Mouse (Mus musculus): ENCODE results near the gene Slc4a3. TPM values are rescaled to one million over a fixed set of nuclear protein-coding genes. Genes with fewer than 3 reads are reported as not detected.

Gene Slc4a3
- polyA plus RNA-seq, 1 experiment from 2014 or later, result 9.3 TPM

- no peaks in the 10 kb centered on the region for H3K36me3 ChIP-seq (ENCODE audit: control insufficient read depth, insufficient read depth, low read length)
- no peak for ATAC-seq (ENCODE audit: insufficient number of reproducible peaks, low FRiP score, low TSS enrichment, low read depth)
- no peak overlapping the region for H3K27ac ChIP-seq (replicated peaks; ENCODE audit: low read depth, low read length)
- H3K4me3 ChIP-seq (ENCODE audit: low read depth, low read length), result no peak overlapping the region
- H3K27me3 ChIP-seq (ENCODE audit: control insufficient read depth, insufficient read depth, low read length), result no peaks in the 10 kb centered on the region
- H3K4me1 ChIP-seq (ENCODE audit: control insufficient read depth, insufficient read depth, low read length), result no peaks in the 10 kb centered on the region
- no peaks in the 10 kb centered on the region for H3K9me3 ChIP-seq (ENCODE audit: control insufficient read depth, low read length)
- H3K9ac ChIP-seq (ENCODE audit: low read length), result no peak overlapping the region
- H3K4me2 ChIP-seq (ENCODE audit: low read depth, severe bottlenecking), result no peak overlapping the region
- DNase-seq (ENCODE audit: low spot score), result no peak
- 94% methylated on average over 7 of the region's 7 CpGs for WGBS
Observed at GRCm38 (mm10) chr1:75573715-75574114, 27.6 kb downstream of the Slc4a3 start.

- H3K4me1 ChIP-seq (ENCODE audit: control insufficient read depth, insufficient read depth, low read length), result no peaks in the 10 kb centered on the region
- H3K9me3 ChIP-seq (ENCODE audit: control insufficient read depth, low read length), result no peaks in the 10 kb centered on the region
- no peak overlapping the region for H3K4me3 ChIP-seq (ENCODE audit: low read depth, low read length)
- ATAC-seq (ENCODE audit: insufficient number of reproducible peaks, low FRiP score, low TSS enrichment, low read depth) (no peak), DNase-seq (ENCODE audit: low spot score) (no peak)
- 66% methylated on average over 17 of the region's 17 CpGs for WGBS
- H3K4me2 ChIP-seq (ENCODE audit: low read depth, severe bottlenecking), result no peak overlapping the region
- H3K27me3 ChIP-seq (ENCODE audit: control insufficient read depth, insufficient read depth, low read length), result no peaks in the 10 kb centered on the region
- H3K27ac ChIP-seq (replicated peaks; ENCODE audit: low read depth, low read length), result no peak overlapping the region
- no peaks in the 10 kb centered on the region for H3K36me3 ChIP-seq (ENCODE audit: control insufficient read depth, insufficient read depth, low read length)
- no peak overlapping the region for H3K9ac ChIP-seq (ENCODE audit: low read length)
Observed at GRCm38 (mm10) chr1:75574476-75575310, 28.6 kb downstream of the Slc4a3 start.

- Histone ChIP-seq H3K4me2 (ENCODE audit: low read depth, severe bottlenecking) (no peak overlapping the region), H3K9me3 (ENCODE audit: control insufficient read depth, low read length) (no peaks in the 10 kb centered on the region), H3K27ac (replicated peaks; ENCODE audit: low read depth, low read length) (peak overlapping the region; percentile 43; the same call in 1 of the 2 replicates), H3K4me1 (ENCODE audit: control insufficient read depth, insufficient read depth, low read length) (no peaks in the 10 kb centered on the region), H3K4me3 (ENCODE audit: low read depth, low read length) (no peak overlapping the region), H3K27me3 (ENCODE audit: control insufficient read depth, insufficient read depth, low read length) (no peaks in the 10 kb centered on the region), H3K9ac (ENCODE audit: low read length) (no peak overlapping the region), H3K36me3 (ENCODE audit: control insufficient read depth, insufficient read depth, low read length) (no peaks in the 10 kb centered on the region)
- 52% methylated on average over 7 of the region's 7 CpGs for WGBS
- ATAC-seq (ENCODE audit: insufficient number of reproducible peaks, low FRiP score, low TSS enrichment, low read depth), result no peak
- no peak for DNase-seq (ENCODE audit: low spot score)
Observed at GRCm38 (mm10) chr1:75581936-75582624, 36.0 kb downstream of the Slc4a3 start.

- DNase-seq (ENCODE audit: low spot score) (no peak), ATAC-seq (ENCODE audit: insufficient number of reproducible peaks, low FRiP score, low TSS enrichment, low read depth) (no peak)
- peak overlapping the region; percentile 43; the same call in 1 of the 2 replicates for H3K27ac ChIP-seq (replicated peaks; ENCODE audit: low read depth, low read length)
- no peak overlapping the region for H3K9ac ChIP-seq (ENCODE audit: low read length)
- H3K4me1 ChIP-seq (ENCODE audit: control insufficient read depth, insufficient read depth, low read length), result no peaks in the 10 kb centered on the region
- H3K4me2 ChIP-seq (ENCODE audit: low read depth, severe bottlenecking), result no peak overlapping the region
- H3K27me3 ChIP-seq (ENCODE audit: control insufficient read depth, insufficient read depth, low read length), result no peaks in the 10 kb centered on the region
- no peaks in the 10 kb centered on the region for H3K9me3 ChIP-seq (ENCODE audit: control insufficient read depth, low read length)
- WGBS, result 76% methylated on average over 5 of the region's 5 CpGs
- H3K4me3 ChIP-seq (ENCODE audit: low read depth, low read length), result no peak overlapping the region
- no peaks in the 10 kb centered on the region for H3K36me3 ChIP-seq (ENCODE audit: control insufficient read depth, insufficient read depth, low read length)
Observed at GRCm38 (mm10) chr1:75582625-75582956, 36.5 kb downstream of the Slc4a3 start.

- 75% methylated on average over 10 of the region's 10 CpGs for WGBS
- Histone ChIP-seq H3K4me3 (ENCODE audit: low read depth, low read length) (no peak overlapping the region), H3K27ac (replicated peaks; ENCODE audit: low read depth, low read length) (no peak overlapping the region), H3K36me3 (ENCODE audit: control insufficient read depth, insufficient read depth, low read length) (no peaks in the 10 kb centered on the region), H3K27me3 (ENCODE audit: control insufficient read depth, insufficient read depth, low read length) (no peaks in the 10 kb centered on the region), H3K9ac (ENCODE audit: low read length) (no peak overlapping the region), H3K4me2 (ENCODE audit: low read depth, severe bottlenecking) (no peak overlapping the region), H3K4me1 (ENCODE audit: control insufficient read depth, insufficient read depth, low read length) (no peaks in the 10 kb centered on the region), H3K9me3 (ENCODE audit: control insufficient read depth, low read length) (no peaks in the 10 kb centered on the region)
- no peak for DNase-seq (ENCODE audit: low spot score)
- ATAC-seq (ENCODE audit: insufficient number of reproducible peaks, low FRiP score, low TSS enrichment, low read depth), result no peak
Observed at GRCm38 (mm10) chr1:75583034-75583433, 37.0 kb downstream of the Slc4a3 start.

GRCm38 (mm10) chr1:75586791-75587190 lies 40.7 kb downstream of the Slc4a3 start:
- Histone ChIP-seq H3K36me3 (ENCODE audit: control insufficient read depth, insufficient read depth, low read length) (no peaks in the 10 kb centered on the region), H3K9me3 (ENCODE audit: control insufficient read depth, low read length) (no peaks in the 10 kb centered on the region), H3K27me3 (ENCODE audit: control insufficient read depth, insufficient read depth, low read length) (no peaks in the 10 kb centered on the region), H3K4me1 (ENCODE audit: control insufficient read depth, insufficient read depth, low read length) (no peaks in the 10 kb centered on the region), H3K27ac (replicated peaks; ENCODE audit: low read depth, low read length) (no peak overlapping the region), H3K9ac (ENCODE audit: low read length) (no peak overlapping the region), H3K4me3 (ENCODE audit: low read depth, low read length) (no peak overlapping the region), H3K4me2 (ENCODE audit: low read depth, severe bottlenecking) (no peak overlapping the region)
- DNase-seq (ENCODE audit: low spot score) (no peak), ATAC-seq (ENCODE audit: insufficient number of reproducible peaks, low FRiP score, low TSS enrichment, low read depth) (no peak)
- WGBS, result 88% methylated on average over 3 of the region's 3 CpGs

GRCm38 (mm10) chr1:75587738-75588719 lies 42.0 kb downstream of the Slc4a3 start:
- ATAC-seq (ENCODE audit: insufficient number of reproducible peaks, low FRiP score, low TSS enrichment, low read depth), result no peak
- no peak overlapping the region for H3K4me2 ChIP-seq (ENCODE audit: low read depth, severe bottlenecking)
- no peaks in the 10 kb centered on the region for H3K27me3 ChIP-seq (ENCODE audit: control insufficient read depth, insufficient read depth, low read length)
- no peaks in the 10 kb centered on the region for H3K36me3 ChIP-seq (ENCODE audit: control insufficient read depth, insufficient read depth, low read length)
- no peaks in the 10 kb centered on the region for H3K9me3 ChIP-seq (ENCODE audit: control insufficient read depth, low read length)
- no peaks in the 10 kb centered on the region for H3K4me1 ChIP-seq (ENCODE audit: control insufficient read depth, insufficient read depth, low read length)
- DNase-seq (ENCODE audit: low spot score), result no peak
- no peak overlapping the region for H3K27ac ChIP-seq (replicated peaks; ENCODE audit: low read depth, low read length)
- no peak overlapping the region for H3K4me3 ChIP-seq (ENCODE audit: low read depth, low read length)
- no peak overlapping the region for H3K9ac ChIP-seq (ENCODE audit: low read length)
- 68% methylated on average over 12 of the region's 12 CpGs for WGBS

- H3K36me3 ChIP-seq (ENCODE audit: control insufficient read depth, insufficient read depth, low read length), result no peaks in the 10 kb centered on the region
- H3K9me3 ChIP-seq (ENCODE audit: control insufficient read depth, low read length), result no peaks in the 10 kb centered on the region
- no peaks in the 10 kb centered on the region for H3K4me1 ChIP-seq (ENCODE audit: control insufficient read depth, insufficient read depth, low read length)
- H3K27me3 ChIP-seq (ENCODE audit: control insufficient read depth, insufficient read depth, low read length), result no peaks in the 10 kb centered on the region
- DNase-seq (ENCODE audit: low spot score) (no peak), ATAC-seq (ENCODE audit: insufficient number of reproducible peaks, low FRiP score, low TSS enrichment, low read depth) (no peak)
- no peak overlapping the region for H3K4me3 ChIP-seq (ENCODE audit: low read depth, low read length)
- no peak overlapping the region for H3K4me2 ChIP-seq (ENCODE audit: low read depth, severe bottlenecking)
- no peak overlapping the region for H3K27ac ChIP-seq (replicated peaks; ENCODE audit: low read depth, low read length)
- H3K9ac ChIP-seq (ENCODE audit: low read length), result no peak overlapping the region
- 23% methylated on average over 7 of the region's 7 CpGs for WGBS
Observed at GRCm38 (mm10) chr1:75588874-75589273, 42.8 kb downstream of the Slc4a3 start.

Data from limb, embryonic 11.5 days (tissue).